Mouse (Mus musculus) hindbrain, postnatal 0 days (tissue): Measurements from ENCODE around the gene Hpd. TPM values are rescaled to one million over a fixed set of nuclear protein-coding genes. Genes with fewer than 3 reads are reported as not detected.

ENCODE experiments used
- ATAC-seq: fragments of 200-750 bp; cut with Nextera tagmentation; 2 replicates; pipeline ENCODE4 v1.8.0; 2017; ENCODE audit warnings: mild to moderate bottlenecking, moderate TSS enrichment, moderate library complexity
- DNase-seq: peaks from one replicate; pipeline ENCODE4 v3.0.0-alpha.2; 2015; ENCODE audit warnings: low spot score
- H3K27ac ChIP-seq: fragments of 300-500 bp; sonication (generic); 2 replicates; pipeline ENCODE4 v1.5.1; 2014; ENCODE audit warnings: mild to moderate bottlenecking
- H3K27me3 ChIP-seq: fragments of 300-500 bp; sonication (generic); 2 replicates; pipeline ENCODE4 v1.6.1; 2014; ENCODE audit warnings: low read length, mixed read lengths; ENCODE audit not compliant: insufficient read depth
- H3K36me3 ChIP-seq: fragments of 300-500 bp; sonication (generic); 2 replicates; pipeline ENCODE4 v1.6.1; 2014; ENCODE audit warnings: low read length, mixed read lengths; ENCODE audit not compliant: insufficient read depth
- H3K4me1 ChIP-seq: fragments of 300-500 bp; sonication (generic); 2 replicates; pipeline ENCODE4 v1.6.1; 2014; ENCODE audit warnings: antibody characterized with exemption, low read length, mixed read lengths; ENCODE audit not compliant: insufficient read depth
- H3K4me2 ChIP-seq: fragments of 300-500 bp; sonication (generic); 2 replicates; pipeline ENCODE4 v1.6.1; 2014; ENCODE audit warnings: low read depth, mild to moderate bottlenecking, low read length, moderate library complexity, mixed read lengths
- H3K4me3 ChIP-seq: fragments of 300-500 bp; sonication (generic); 2 replicates; pipeline ENCODE4 v1.5.1; 2014; ENCODE audit warnings: low read length
- H3K9ac ChIP-seq: fragments of 300-500 bp; sonication (generic); replicated peaks from 2 replicates; pipeline ENCODE4 v1.6.1; 2014; ENCODE audit warnings: mild to moderate bottlenecking, low read length, moderate library complexity, mixed read lengths
- H3K9me3 ChIP-seq: fragments of 300-500 bp; sonication (generic); 2 replicates; pipeline ENCODE4 v1.6.1; 2016; ENCODE audit warnings: low read length, mixed read lengths
- CTCF ChIP-seq: IDR thresholded peaks from 2 replicates; pipeline ENCODE4 v1.5.1; 2016; ENCODE audit warnings: antibody characterized with exemption, control low read depth, low read depth
- WGBS: fragments of 180-500 bp; shearing (Covaris S2); extraction: QIAGEN DNeasy Blood & Tissue Kit; methylation state at CpG from one replicate; pipeline ENCODE4 v1.1.7; 2014; 5-methylcytosine and 5-hydroxymethylcytosine counted together
- polyA plus RNA-seq: library from polyadenylated mRNA; unstranded; fragments of >200 nt; fragmentation: Nextera tagmentation; extraction: Ambion mirVana; gene quantifications from 2 replicates; pipeline ENCODE4 v1.2.1, GENCODE M21; 2015
- total RNA-seq: library from RNA; depleted of rRNA; stranded (reverse); fragments of >200 nt; gene quantifications from 2 replicates; pipeline ENCODE4 v1.2.3, GENCODE M21; 2014

The Hpd gene
- total and polyA plus RNA-seq, 2 experiments from 2014 or later, result not detected

DNA sequence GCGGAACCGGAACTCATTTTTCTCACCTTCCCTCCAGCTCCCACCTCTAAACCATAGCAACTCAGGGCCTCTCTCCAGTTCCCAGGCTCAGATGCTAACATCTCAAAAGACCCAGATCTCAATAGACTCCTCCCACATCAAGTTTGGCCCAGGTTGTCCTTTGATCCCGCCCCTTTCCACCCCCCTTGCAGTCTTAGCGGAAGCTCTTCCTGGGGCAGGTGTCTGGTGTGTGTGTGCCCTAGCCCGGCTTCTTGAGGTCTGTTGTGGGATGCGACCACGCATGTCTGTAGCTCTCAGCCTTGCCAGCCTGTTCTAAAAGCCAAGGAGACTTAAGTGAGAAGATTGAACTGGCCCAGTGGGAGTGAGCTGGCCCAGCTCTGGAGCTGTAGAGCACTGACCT, 31.9 kb downstream of the Hpd start:
- H3K4me1 ChIP-seq, result peaks cover 23% of the 10 kb centered on the region
- no peak; the same call in 1 of the 2 replicates for ATAC-seq
- DNase-seq, result no peak
- TF ChIP-seq CTCF, result no peak
- H3K4me3 ChIP-seq, result peak overlapping the region; percentile 24
- no peaks in the 10 kb centered on the region for H3K27me3 ChIP-seq
- WGBS, result 38% methylated on average over 7 of the region's 7 CpGs
- H3K27ac ChIP-seq, result no peak overlapping the region
- H3K9me3 ChIP-seq, result no peaks in the 10 kb centered on the region
- H3K9ac ChIP-seq, result no peak overlapping the region
- peaks cover 50% of the 10 kb centered on the region for H3K36me3 ChIP-seq
- H3K4me2 ChIP-seq, result peak overlapping the region; percentile 53

GRCm38 (mm10) chr5:123149451-123150400, 32.8 kb downstream of the Hpd start:
- H3K27me3 ChIP-seq, result no peaks in the 10 kb centered on the region
- H3K9me3 ChIP-seq, result no peaks in the 10 kb centered on the region
- peak overlapping the region; percentile 53 for H3K4me2 ChIP-seq
- peaks cover 27% of the 10 kb centered on the region for H3K4me1 ChIP-seq
- H3K27ac ChIP-seq, result no peak overlapping the region
- H3K4me3 ChIP-seq, result peak overlapping the region; percentile 24
- peaks cover 46% of the 10 kb centered on the region for H3K36me3 ChIP-seq
- TF ChIP-seq CTCF, result peak; percentile 96
- DNase-seq, result peak; percentile 92
- 7% methylated on average over 19 of the region's 19 CpGs for WGBS
- ATAC-seq, result peak; percentile 89
- peak overlapping the region; percentile 4; the same call in 1 of the 2 replicates for H3K9ac ChIP-seq

GRCm38 (mm10) chr5:123148073-123148722, 34.3 kb downstream of the Hpd start:
- no peak for TF ChIP-seq CTCF
- H3K4me1 ChIP-seq, result peaks cover 30% of the 10 kb centered on the region
- H3K4me3 ChIP-seq, result no peak overlapping the region
- no peaks in the 10 kb centered on the region for H3K9me3 ChIP-seq
- WGBS, result 68% methylated on average over 25 of the region's 25 CpGs
- peaks cover 35% of the 10 kb centered on the region for H3K36me3 ChIP-seq
- H3K9ac ChIP-seq, result no peak overlapping the region
- H3K27me3 ChIP-seq, result no peaks in the 10 kb centered on the region
- ATAC-seq, result no peak
- no peak overlapping the region for H3K4me2 ChIP-seq
- no peak for DNase-seq
- no peak overlapping the region for H3K27ac ChIP-seq

DNA sequence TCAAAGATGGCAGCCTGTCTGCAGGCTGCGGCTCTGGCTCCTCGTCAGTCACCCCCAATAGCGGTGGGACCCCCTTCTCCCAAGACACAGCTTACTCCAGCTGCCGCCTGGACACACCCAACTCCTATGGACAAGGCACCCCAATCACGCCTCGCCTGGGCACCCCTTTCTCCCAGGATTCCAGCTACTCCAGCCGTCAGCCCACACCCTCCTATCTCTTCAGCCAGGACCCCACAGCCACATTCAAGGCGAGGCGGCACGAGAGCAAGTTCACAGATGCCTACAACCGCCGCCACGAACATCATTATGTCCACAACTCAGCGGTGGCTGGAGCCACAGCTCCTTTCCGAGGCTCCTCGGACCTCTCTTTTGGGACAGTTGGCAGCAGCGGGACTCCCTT, 35.0 kb downstream of the Hpd start:
- Histone ChIP-seq H3K9me3 (no peaks in the 10 kb centered on the region), H3K36me3 (peaks cover 32% of the 10 kb centered on the region), H3K4me2 (no peak overlapping the region), H3K4me1 (peaks cover 30% of the 10 kb centered on the region), H3K9ac (no peak overlapping the region), H3K27ac (no peak overlapping the region), H3K4me3 (no peak overlapping the region), H3K27me3 (no peaks in the 10 kb centered on the region)
- ATAC-seq (no peak), DNase-seq (no peak)
- TF ChIP-seq CTCF, result no peak
- WGBS, result 80% methylated on average over 17 of the region's 17 CpGs

DNA sequence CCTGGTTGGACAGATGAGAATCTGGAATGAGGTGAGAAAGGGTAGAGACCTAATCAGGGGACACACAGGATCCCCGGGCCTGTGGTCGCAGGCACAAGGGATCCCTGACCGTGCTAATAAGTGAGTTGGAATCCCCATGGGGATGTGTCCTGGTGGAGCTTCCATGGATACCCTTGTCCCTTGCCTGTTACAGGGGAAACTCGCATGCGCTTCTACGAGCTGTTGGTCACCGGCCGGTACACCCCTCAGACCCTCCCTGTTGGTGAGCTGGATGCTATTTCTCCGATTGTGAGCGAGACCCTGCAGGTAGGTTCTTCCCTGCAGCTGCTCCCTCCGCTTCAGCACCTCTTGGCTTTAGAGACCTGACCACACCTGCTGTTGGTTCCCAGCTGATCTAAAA, 36.2 kb downstream of the Hpd start:
- 77% methylated on average over 11 of the region's 11 CpGs for WGBS
- H3K4me2 ChIP-seq, result no peak overlapping the region
- TF ChIP-seq CTCF, result no peak
- ATAC-seq, result no peak
- H3K27me3 ChIP-seq, result no peaks in the 10 kb centered on the region
- DNase-seq, result no peak
- H3K9ac ChIP-seq, result no peak overlapping the region
- H3K9me3 ChIP-seq, result no peaks in the 10 kb centered on the region
- peaks cover 27% of the 10 kb centered on the region for H3K4me1 ChIP-seq
- H3K4me3 ChIP-seq, result no peak overlapping the region
- no peak overlapping the region for H3K27ac ChIP-seq
- peaks cover 26% of the 10 kb centered on the region; the same call in 1 of the 2 replicates for H3K36me3 ChIP-seq

DNA sequence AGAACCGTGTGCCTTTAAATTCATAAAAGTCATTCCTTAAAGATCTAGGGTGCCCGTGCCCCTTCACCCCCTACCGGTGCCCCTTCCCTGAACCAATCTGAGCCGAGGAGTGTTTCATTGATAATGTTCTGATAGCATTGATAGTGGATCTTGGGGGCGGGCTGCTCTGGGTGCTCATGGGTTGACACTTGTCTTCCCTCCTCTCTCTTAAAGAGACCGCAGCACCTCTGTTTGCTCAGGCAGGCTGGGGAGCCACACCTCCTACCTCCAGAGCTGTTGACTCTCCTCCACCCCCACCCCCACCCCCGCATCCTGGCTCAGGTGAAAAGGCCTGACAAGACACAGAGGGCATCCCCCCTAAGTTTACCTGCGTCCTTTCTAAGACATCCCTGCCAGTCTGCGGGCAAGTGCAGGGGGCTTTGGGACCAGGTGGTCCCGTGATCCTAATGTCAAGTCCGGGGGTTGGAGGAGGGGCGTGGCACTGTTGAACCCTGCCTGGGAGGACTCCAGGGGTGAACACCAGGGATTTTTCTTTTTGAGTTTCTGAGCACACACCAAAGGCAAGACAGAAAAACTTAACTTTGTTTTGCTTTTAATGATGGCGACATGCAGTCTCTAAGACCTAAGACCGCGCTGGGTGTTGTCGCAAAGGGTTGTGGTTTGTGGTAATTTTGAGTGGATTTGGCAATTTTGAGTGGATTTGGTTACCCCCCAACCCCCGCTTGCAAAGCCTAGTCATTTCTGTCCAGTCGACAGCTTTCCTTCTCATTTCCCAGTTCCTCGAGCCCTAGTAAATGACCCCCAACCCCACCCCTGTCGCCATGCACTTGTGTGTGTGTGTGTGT, 37.6 kb downstream of the Hpd start:
- WGBS, result 30% methylated on average over 20 of the region's 20 CpGs
- Histone ChIP-seq H3K9ac (peak overlapping the region; percentile 37), H3K4me1 (peaks cover 15% of the 10 kb centered on the region; the same call in 1 of the 2 replicates), H3K27ac (no peak overlapping the region), H3K4me3 (peak overlapping the region; percentile 78), H3K9me3 (no peaks in the 10 kb centered on the region), H3K27me3 (no peaks in the 10 kb centered on the region), H3K4me2 (peak overlapping the region; percentile 99), H3K36me3 (peaks cover 26% of the 10 kb centered on the region; the same call in 1 of the 2 replicates)
- DNase-seq, result no peak
- no peak for TF ChIP-seq CTCF
- ATAC-seq, result no peak
